Mouse (Mus musculus) embryo, embryonic 11.5 days (tissue): ENCODE measurements at regions not wholly inside any gene's neighbourhood (a gene's known extent, or its start where the extent isn't known, plus 50 kb on each side); places are given as distances from the start of the nearest gene placed in this dataset.

ENCODE experiments used
- DNase-seq: peaks from one replicate; pipeline ENCODE4 v3.0.0-alpha.2; 2012; ENCODE audit warnings: low read depth, low spot score

DNA sequence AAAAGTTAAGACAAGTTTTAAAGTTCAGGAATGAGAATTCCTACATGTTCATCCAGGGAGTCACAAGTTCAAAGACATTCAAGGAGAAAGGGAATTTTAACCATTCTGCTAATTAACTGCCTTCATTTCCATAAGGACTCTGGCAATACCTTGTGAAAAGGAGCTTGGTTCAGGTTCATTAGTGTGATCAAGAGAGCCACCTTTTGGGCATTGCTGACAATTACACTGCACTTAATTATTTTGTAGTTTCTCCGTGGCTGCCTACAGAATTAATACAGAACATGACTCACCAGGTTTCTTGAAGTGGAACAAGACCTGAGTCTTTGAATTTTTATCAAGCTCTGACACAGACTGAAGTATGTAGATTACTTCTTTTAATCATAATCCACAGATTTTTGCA, 52.4 kb upstream of the Ankef1 start:
- peak; percentile 5 for DNase-seq
